24 mouse cellular contexts compared by ENCODE assay signal in genomic region chr6:82604791-82605190, GRCm38 (mm10).
DNase-seq lines count a peak whose midpoint lies in the region; ATAC-seq and TF ChIP-seq lines count a peak whose summit lies in the region.
"Had no signal": no experiment of that assay in that cellular context is flagged by ENCODE, and none has a peak within 500 bp of the region (broad histone marks: within the 10 kb centered on the region; RNA-seq: fewer than 3 reads in every experiment).

No protein-coding gene starts in this region.

- H3K4me2 ChIP-seq in kidney, embryonic 14.5 days (replicated peaks; ENCODE audit: low read depth, low read length) = no peak overlapping the region
- peak overlapping the region; percentile 13; the same call in 1 of the 2 replicates for H3K4me2 ChIP-seq in forebrain, embryonic 16.5 days (ENCODE audit: low read length)
- H3K4me2 ChIP-seq: hindbrain, embryonic 12.5 days; intestine, embryonic 15.5 days; lung, embryonic 15.5 days; midbrain, embryonic 12.5 days had no signal

- ATAC-seq in kidney, embryonic 14.5 days (ENCODE audit: low FRiP score, low TSS enrichment) = no peak
- no peak for ATAC-seq in forebrain, embryonic 16.5 days
- ATAC-seq: CD4-positive, CD25-positive, alpha-beta regulatory T cell, adult 4 months; intestine, embryonic 15.5 days; Patski had no signal

- H3K4me1 ChIP-seq in kidney, embryonic 14.5 days (ENCODE audit: control insufficient read depth, insufficient read depth, low read length) = no peaks in the 10 kb centered on the region
- peaks cover 10% of the 10 kb centered on the region for H3K4me1 ChIP-seq in forebrain, embryonic 16.5 days (replicated peaks; ENCODE audit: control insufficient read depth, insufficient read depth, low read length)
- H3K4me1 ChIP-seq: heart, embryonic 10.5 days; hindbrain, embryonic 12.5 days; intestine, embryonic 15.5 days; lung, embryonic 15.5 days had no signal

- H3K9me3 ChIP-seq in kidney, embryonic 14.5 days (ENCODE audit: control insufficient read depth, low read length) = no peaks in the 10 kb centered on the region
- H3K9me3 ChIP-seq in forebrain, embryonic 16.5 days (ENCODE audit: control insufficient read depth, low read length) = no peaks in the 10 kb centered on the region
- H3K9me3 ChIP-seq: heart, embryonic 10.5 days; hindbrain, embryonic 12.5 days; intestine, embryonic 15.5 days; lung, embryonic 15.5 days; midbrain, embryonic 12.5 days had no signal

- no peak overlapping the region for H3K9ac ChIP-seq in kidney, embryonic 14.5 days (ENCODE audit: low read depth, low read length)
- H3K9ac ChIP-seq in forebrain, embryonic 16.5 days (replicated peaks; ENCODE audit: low read depth, low read length) = no peak overlapping the region
- H3K9ac ChIP-seq: hindbrain, embryonic 12.5 days; intestine, embryonic 15.5 days; liver, embryonic 14.5 days; lung, embryonic 15.5 days; midbrain, embryonic 12.5 days had no signal

- H3K4me3 ChIP-seq in kidney, embryonic 14.5 days (ENCODE audit: low read length) = no peak overlapping the region
- no peak overlapping the region for H3K4me3 ChIP-seq in forebrain, embryonic 16.5 days (replicated peaks; ENCODE audit: low read length)
- H3K4me3 ChIP-seq: erythroblast, embryonic 14.5 days; heart, embryonic 10.5 days; hindbrain, embryonic 12.5 days; intestine, embryonic 15.5 days; lung, embryonic 15.5 days; midbrain, embryonic 12.5 days; myocyte had no signal

- WGBS in kidney, embryonic 14.5 days = 60% methylated on average over 8 of the region's 8 CpGs
- WGBS in forebrain, embryonic 16.5 days = 21% methylated on average over 8 of the region's 8 CpGs

- TF ChIP-seq CTCF in brain, embryonic 14.5 days (IDR thresholded peaks at IDR 0.05; ENCODE audit: borderline replicate concordance, extremely low read depth, insufficient read depth, insufficient read length) = no peak

- no peaks in the 10 kb centered on the region for H3K27me3 ChIP-seq in kidney, embryonic 14.5 days (ENCODE audit: control insufficient read depth, insufficient read depth, low read length)
- H3K27me3 ChIP-seq in forebrain, embryonic 16.5 days (replicated peaks; ENCODE audit: control insufficient read depth, insufficient read depth, low read length) = no peaks in the 10 kb centered on the region
- H3K27me3 ChIP-seq: hindbrain, embryonic 12.5 days; intestine, embryonic 15.5 days; lung, embryonic 15.5 days; midbrain, embryonic 12.5 days had no signal

- TF ChIP-seq POLR2A in brain, embryonic 14.5 days (IDR thresholded peaks at IDR 0.05; ENCODE audit: borderline replicate concordance, extremely low read depth, insufficient read depth, insufficient read length, poor library complexity, severe bottlenecking) = no peak

- no peaks in the 10 kb centered on the region for H3K36me3 ChIP-seq in kidney, embryonic 14.5 days (ENCODE audit: control insufficient read depth, insufficient read depth, low read length)
- no peaks in the 10 kb centered on the region for H3K36me3 ChIP-seq in forebrain, embryonic 16.5 days (ENCODE audit: control insufficient read depth, insufficient read depth)
- H3K36me3 ChIP-seq: heart, embryonic 10.5 days; hindbrain, embryonic 12.5 days; intestine, embryonic 15.5 days; lung, embryonic 15.5 days; midbrain, embryonic 12.5 days had no signal

- H3K27ac ChIP-seq in kidney, embryonic 14.5 days (ENCODE audit: low read depth, low read length) = no peak overlapping the region
- H3K27ac ChIP-seq in forebrain, embryonic 16.5 days (ENCODE audit: low read length) = no peak overlapping the region
- H3K27ac ChIP-seq: heart, embryonic 10.5 days; hindbrain, embryonic 12.5 days; intestine, embryonic 15.5 days; kidney, postnatal 0 days; liver, embryonic 14.5 days; lung, embryonic 15.5 days; midbrain, embryonic 12.5 days had no signal

- peak; percentile 20 to 32 for DNase-seq in cerebellum, postnatal 14 days
- DNase-seq in cerebellum, adult 11 months = no peak
- peak; percentile 8 for DNase-seq in kidney, postnatal 10 days
- DNase-seq in brain, embryonic 14.5 days (ENCODE audit: low read depth) = peak; percentile 70
- DNase-seq in embryo, embryonic 10 days (ENCODE audit: low spot score) = no peak
- no peak for DNase-seq in heart, adult 18-20 months
- DNase-seq: adrenal gland, adult 8-10 months; cerebellum, adult 11-12 months; cerebellum, postnatal 36 days; gastrocnemius, postnatal 36 days; thymus, postnatal 36 days had no signal

Comparison
In these comparisons a context has a peak if more than half of its experiments do, and no peak if none do; other contexts are left out.
1. DNase-seq: peak in cerebellum, postnatal 14 days (2 of 2), kidney, postnatal 10 days (single experiment) and brain, embryonic 14.5 days (single experiment); none in cerebellum, adult 11 months (single experiment), embryo, embryonic 10 days (single experiment) and heart, adult 18-20 months (0 of 2).